Mouse (Mus musculus): ENCODE measurements around the gene Dgke.
"Not testable (repeated sequence)": the region's sequence is repeated elsewhere in the genome, so short reads cannot be mapped to it uniquely, and the experiment has no call there.

Gene Dgke

GRCm38 (mm10) chr11:89000527-89000819, 66.2 kb downstream of the Dgke start:
- no peak for DNase-seq

GRCm38 (mm10) chr11:88999723-89000526, 66.7 kb downstream of the Dgke start:
- DNase-seq, result peak; percentile 22

GRCm38 (mm10) chr11:88998974-88999722, 67.5 kb downstream of the Dgke start, which contains the start of gene Trim25:
Gene Trim25, plus strand, starts transcription at chr11:88999376.
- DNase-seq, result peak; percentile 97

- DNase-seq, result no peak
These were observed 68.2 kb downstream of the Dgke start for GRCm38 (mm10) chr11:88998406-88998805.

- DNase-seq, result not testable (repeated sequence)
These were observed 69.3 kb downstream of the Dgke start for GRCm38 (mm10) chr11:88997343-88997742.

- peak; percentile 42 for DNase-seq
These were observed 70.2 kb downstream of the Dgke start for GRCm38 (mm10) chr11:88996427-88996826.

- no peak for DNase-seq
These were observed 71.0 kb downstream of the Dgke start for GRCm38 (mm10) chr11:88995616-88996015.

GRCm38 (mm10) chr11:88994492-88994891, 72.2 kb downstream of the Dgke start:
- no peak for DNase-seq

- peak; percentile 80 for DNase-seq
These were observed 73.0 kb downstream of the Dgke start for GRCm38 (mm10) chr11:88993625-88994024.

GRCm38 (mm10) chr11:88993186-88993585, 73.5 kb downstream of the Dgke start:
- no peak for DNase-seq

GRCm38 (mm10) chr11:88989530-88989929, 77.1 kb downstream of the Dgke start:
- DNase-seq, result no peak

- no peak for DNase-seq
These were observed 77.7 kb downstream of the Dgke start for GRCm38 (mm10) chr11:88988956-88989355.

GRCm38 (mm10) chr11:88986616-88987015, 80.0 kb downstream of the Dgke start:
- DNase-seq, result no peak
